Mouse (Mus musculus): ENCODE measurements at regions not wholly inside any gene's neighbourhood (a gene's known extent, or its start where the extent isn't known, plus 50 kb on each side); places are given as distances from the start of the nearest gene placed in this dataset.

DNA sequence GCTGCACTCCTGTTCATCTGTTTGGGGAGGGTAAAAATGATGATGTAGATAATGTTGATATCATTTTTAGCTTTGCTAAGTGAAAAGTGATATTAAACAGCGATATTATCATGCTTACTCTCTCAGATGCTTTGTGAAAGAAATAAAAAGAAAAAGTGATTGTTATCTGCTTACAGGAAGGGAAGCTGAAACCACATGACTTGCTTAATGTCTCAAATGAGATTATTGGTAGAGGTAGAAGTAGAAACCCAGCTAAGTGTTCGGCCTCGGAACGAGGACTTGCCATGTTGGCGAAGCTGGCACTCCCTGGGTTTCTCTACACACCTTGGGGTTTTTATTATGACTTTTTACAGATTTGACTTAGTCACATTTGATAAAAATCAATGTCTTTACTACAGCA, 200.1 kb upstream of the Tank start:
- H3K4me1 ChIP-seq: no peaks in the 10 kb centered on the region
- WGBS: 83% methylated on average over 5 of the region's 5 CpGs
- H3K27ac ChIP-seq: no peak overlapping the region
- no peaks in the 10 kb centered on the region for H3K27me3 ChIP-seq (ENCODE audit: insufficient read depth, poor library complexity, severe bottlenecking)
- no peak overlapping the region for H3K4me3 ChIP-seq
- no peaks in the 10 kb centered on the region for H3K9me3 ChIP-seq
- H3K36me3 ChIP-seq: no peaks in the 10 kb centered on the region
- DNase-seq (ENCODE audit: low spot score): no peak

DNA sequence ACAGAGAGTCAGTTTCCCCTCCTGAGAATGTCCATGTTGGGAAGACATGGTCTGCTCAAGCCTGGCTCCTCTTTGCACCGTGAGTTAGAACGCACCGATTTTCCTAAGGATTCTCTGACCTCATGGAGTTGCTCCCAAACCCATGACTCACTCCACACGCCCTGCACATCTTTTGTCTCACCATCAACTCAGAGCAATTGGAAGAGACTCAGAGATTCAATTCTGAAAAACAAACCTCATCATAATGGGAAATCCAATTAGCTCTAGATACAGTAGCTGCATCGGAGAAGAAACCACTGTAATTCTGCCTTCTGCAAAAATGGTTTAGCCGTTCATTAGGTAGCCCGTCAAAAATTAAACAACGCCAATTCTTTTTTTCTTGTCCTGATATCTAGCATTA, 200.6 kb upstream of the Tank start:
- DNase-seq (ENCODE audit: low spot score): no peak
- Histone ChIP-seq H3K4me3 (no peak overlapping the region), H3K9me3 (no peaks in the 10 kb centered on the region), H3K27ac (no peak overlapping the region), H3K36me3 (no peaks in the 10 kb centered on the region), H3K4me1 (no peaks in the 10 kb centered on the region), H3K27me3 (ENCODE audit: insufficient read depth, poor library complexity, severe bottlenecking) (no peaks in the 10 kb centered on the region)
- WGBS: 71% methylated on average over 8 of the region's 8 CpGs

DNA sequence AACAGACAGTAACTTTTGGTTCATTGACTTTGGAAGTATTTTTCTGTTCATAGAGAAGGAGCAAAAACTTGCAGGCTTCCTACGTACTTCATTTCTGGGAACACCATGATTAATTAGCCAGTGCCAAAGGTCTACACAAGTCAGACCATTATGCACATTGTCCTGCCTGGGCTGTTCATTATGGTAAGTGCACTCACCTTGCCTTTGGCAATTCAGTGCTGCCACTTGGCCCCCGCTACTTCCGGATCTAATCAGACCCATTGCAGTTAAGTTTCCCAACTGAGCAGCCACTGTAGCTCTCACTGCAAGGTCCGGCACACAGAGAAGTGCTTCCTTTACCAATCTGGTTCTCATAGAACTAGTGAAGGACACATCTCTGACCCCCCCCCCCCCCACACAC, 215.8 kb upstream of the Tank start:
- H3K4me1 ChIP-seq: no peaks in the 10 kb centered on the region
- 78% methylated on average over 4 of the region's 4 CpGs for WGBS
- no peak overlapping the region for H3K4me3 ChIP-seq
- no peaks in the 10 kb centered on the region for H3K27me3 ChIP-seq (ENCODE audit: insufficient read depth, poor library complexity, severe bottlenecking)
- H3K36me3 ChIP-seq: no peaks in the 10 kb centered on the region
- no peak overlapping the region for H3K27ac ChIP-seq
- no peak for DNase-seq (ENCODE audit: low spot score)
- H3K9me3 ChIP-seq: no peaks in the 10 kb centered on the region

DNA sequence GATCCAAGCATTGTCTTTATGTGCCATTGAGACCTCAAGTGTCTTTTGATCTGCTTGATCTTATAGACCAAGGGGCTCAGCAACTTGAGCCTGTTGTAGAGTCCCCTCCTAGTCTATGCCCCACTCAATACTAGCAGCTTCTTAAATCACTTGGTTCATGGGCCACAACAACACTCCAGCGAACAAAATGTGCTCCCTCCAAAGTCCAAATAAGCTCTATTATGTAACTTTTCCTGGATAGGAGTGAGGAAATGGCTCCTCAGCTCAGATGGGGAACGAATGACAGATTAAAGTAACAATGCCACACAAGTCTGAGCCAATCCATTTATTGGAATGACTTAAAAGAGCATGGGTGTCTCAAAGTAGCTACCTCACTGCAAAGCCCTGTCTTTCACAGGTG, 217.0 kb upstream of the Tank start:
- DNase-seq (ENCODE audit: low spot score): no peak
- H3K36me3 ChIP-seq: no peaks in the 10 kb centered on the region
- no peaks in the 10 kb centered on the region for H3K27me3 ChIP-seq (ENCODE audit: insufficient read depth, poor library complexity, severe bottlenecking)
- no peak overlapping the region for H3K27ac ChIP-seq
- H3K4me3 ChIP-seq: no peak overlapping the region
- no peaks in the 10 kb centered on the region for H3K9me3 ChIP-seq
- H3K4me1 ChIP-seq: no peaks in the 10 kb centered on the region
- 76% methylated on average over 2 of the region's 2 CpGs for WGBS

DNA sequence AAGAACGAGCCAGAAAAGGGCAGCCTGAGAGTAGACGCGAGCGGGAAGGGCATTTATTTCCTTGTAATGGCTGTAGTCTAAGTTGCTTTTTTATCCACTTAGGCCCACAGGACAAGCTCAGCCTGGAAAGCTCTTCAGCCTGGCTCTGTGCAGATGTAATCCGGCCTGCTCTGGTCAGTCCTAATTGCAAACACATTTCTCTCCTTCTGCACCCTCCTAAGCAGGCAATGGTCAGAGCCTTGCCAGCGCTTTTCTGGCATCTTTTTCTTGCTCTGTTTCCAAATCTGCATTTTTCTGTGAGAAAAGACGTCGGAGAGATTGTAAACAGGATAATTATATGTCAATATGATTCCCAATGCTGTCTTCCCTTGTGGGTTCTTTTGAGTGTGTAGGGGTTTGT, 224.3 kb upstream of the Tank start:
- WGBS: 74% methylated on average over 8 of the region's 8 CpGs
- Histone ChIP-seq H3K27me3 (ENCODE audit: insufficient read depth, poor library complexity, severe bottlenecking) (no peaks in the 10 kb centered on the region), H3K27ac (no peak overlapping the region), H3K4me1 (peaks cover 5% of the 10 kb centered on the region; the same call in 1 of the 2 replicates), H3K4me3 (no peak overlapping the region), H3K9me3 (no peaks in the 10 kb centered on the region), H3K36me3 (no peaks in the 10 kb centered on the region)
- no peak for DNase-seq (ENCODE audit: low spot score)

DNA sequence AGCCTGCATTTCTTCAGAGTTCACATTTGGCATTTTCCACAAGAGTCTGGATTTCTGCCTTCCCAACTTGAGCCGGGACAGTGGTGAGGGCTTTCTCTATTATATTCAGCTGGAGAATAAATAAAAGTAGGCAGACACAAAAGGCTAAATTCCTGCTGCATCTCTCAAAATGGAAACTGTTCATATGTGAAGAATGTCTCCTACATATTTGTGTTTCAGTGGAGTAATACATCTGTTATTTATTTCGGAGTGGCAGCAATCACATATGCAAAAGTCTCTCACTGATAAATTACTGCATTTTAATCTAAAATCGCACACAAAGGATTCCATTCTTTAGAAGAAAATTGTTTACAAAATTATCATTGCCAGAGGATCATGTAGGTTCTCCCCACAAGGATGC, 230.9 kb upstream of the Tank start:
- WGBS: 88% methylated on average over 3 of the region's 3 CpGs
- Histone ChIP-seq H3K9me3 (no peaks in the 10 kb centered on the region), H3K4me3 (no peak overlapping the region), H3K27ac (no peak overlapping the region), H3K36me3 (no peaks in the 10 kb centered on the region), H3K27me3 (ENCODE audit: insufficient read depth, poor library complexity, severe bottlenecking) (no peaks in the 10 kb centered on the region), H3K4me1 (no peaks in the 10 kb centered on the region)
- DNase-seq (ENCODE audit: low spot score): no peak

DNA sequence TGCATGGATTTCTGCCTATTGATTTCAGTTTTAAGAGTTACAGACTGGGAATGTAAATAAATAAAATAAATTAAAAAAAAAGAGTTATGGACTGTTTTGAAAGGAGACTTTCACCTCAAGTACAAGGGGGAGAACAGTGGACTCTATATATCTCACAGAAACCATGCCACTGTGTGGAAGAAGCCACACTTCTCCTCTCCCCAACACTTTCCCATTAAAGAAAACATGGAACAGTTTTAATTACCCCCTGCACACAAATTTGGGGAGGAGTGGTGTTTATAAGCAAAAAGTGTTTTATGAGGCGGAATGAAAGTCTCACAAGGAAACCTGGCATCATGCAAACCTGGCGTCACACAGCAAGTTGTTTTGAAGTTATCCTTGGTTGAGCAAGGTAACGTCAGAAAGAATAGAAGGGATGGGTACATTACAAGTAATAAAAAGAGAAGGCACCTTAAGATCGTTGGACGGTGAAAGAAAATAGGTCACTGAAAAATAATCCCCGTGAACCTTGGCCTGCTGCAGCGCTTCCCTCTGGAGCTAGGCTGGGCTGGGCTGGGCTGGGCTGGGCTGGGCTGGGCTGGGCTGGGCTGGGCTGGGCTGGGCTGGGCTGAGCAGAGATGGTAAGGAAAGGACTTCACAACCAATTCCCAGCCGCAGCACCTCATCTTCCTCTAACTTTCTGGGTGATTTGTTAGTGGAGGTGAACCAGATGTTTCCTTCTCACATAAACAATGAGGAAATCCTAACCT, 232.2 kb upstream of the Tank start:
- Histone ChIP-seq H3K4me3 (no peak overlapping the region), H3K4me1 (peaks cover 8% of the 10 kb centered on the region; the same call in 1 of the 2 replicates), H3K27ac (no peak overlapping the region), H3K27me3 (ENCODE audit: insufficient read depth, poor library complexity, severe bottlenecking) (no peaks in the 10 kb centered on the region), H3K9me3 (no peaks in the 10 kb centered on the region), H3K36me3 (no peaks in the 10 kb centered on the region)
- DNase-seq (ENCODE audit: low spot score): no peak
- WGBS: 54% methylated on average over 8 of the region's 8 CpGs

DNA sequence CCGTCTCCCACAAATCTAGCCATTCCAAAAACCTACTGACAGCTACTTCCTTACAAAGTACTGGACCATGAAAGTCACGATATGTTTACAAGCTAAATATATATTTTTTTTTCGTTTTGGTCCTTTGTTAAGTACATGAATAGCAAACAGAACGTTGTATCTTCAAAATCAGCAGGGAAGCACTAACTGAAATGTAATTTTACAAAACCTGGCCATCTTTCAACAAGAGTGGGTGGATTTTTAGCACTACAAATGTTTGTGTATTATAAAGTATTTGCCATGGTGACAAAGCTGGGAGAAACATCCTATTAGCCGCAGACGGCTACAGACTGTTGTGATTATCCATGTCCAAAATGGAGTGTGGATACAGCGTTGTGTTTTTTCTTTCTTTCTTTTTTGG, 233.1 kb upstream of the Tank start:
- WGBS: 86% methylated on average over 7 of the region's 7 CpGs
- Histone ChIP-seq H3K4me1 (peaks cover 8% of the 10 kb centered on the region; the same call in 1 of the 2 replicates), H3K4me3 (no peak overlapping the region), H3K27me3 (ENCODE audit: insufficient read depth, poor library complexity, severe bottlenecking) (no peaks in the 10 kb centered on the region), H3K36me3 (no peaks in the 10 kb centered on the region), H3K27ac (no peak overlapping the region), H3K9me3 (no peaks in the 10 kb centered on the region)
- DNase-seq (ENCODE audit: low spot score): no peak

DNA sequence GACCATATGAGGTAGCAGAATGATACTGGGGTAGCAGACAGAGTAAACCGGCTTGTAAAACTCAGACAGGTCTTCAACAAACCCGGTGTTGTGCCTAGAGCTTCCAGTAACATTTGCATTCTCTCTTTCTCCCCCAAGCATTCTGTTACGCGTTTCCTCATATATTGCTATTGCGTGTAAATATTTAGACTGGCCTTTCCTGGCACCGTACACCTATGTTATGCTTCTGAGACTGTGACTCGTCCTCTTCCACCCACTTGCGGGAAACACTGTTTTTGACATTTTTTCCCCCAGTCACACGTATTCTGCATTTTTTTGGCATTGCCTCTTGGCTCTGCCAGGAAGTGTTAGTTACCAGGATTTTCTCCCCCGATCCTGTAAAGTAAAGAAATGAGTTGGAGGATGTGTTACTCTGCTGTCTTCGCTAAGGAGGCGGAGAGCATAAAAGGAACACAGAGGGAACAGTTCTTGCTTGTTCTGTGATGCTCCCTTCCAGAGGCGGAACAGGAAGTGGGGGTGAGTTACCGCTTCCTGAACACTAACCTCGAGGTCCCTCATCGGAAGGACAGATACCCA, 233.7 kb upstream of the Tank start:
- 85% methylated on average over 16 of the region's 16 CpGs for WGBS
- Histone ChIP-seq H3K36me3 (no peaks in the 10 kb centered on the region), H3K9me3 (no peaks in the 10 kb centered on the region), H3K27ac (no peak overlapping the region), H3K4me1 (peaks cover 8% of the 10 kb centered on the region; the same call in 1 of the 2 replicates), H3K27me3 (ENCODE audit: insufficient read depth, poor library complexity, severe bottlenecking) (no peaks in the 10 kb centered on the region), H3K4me3 (no peak overlapping the region)
- DNase-seq (ENCODE audit: low spot score): no peak

DNA sequence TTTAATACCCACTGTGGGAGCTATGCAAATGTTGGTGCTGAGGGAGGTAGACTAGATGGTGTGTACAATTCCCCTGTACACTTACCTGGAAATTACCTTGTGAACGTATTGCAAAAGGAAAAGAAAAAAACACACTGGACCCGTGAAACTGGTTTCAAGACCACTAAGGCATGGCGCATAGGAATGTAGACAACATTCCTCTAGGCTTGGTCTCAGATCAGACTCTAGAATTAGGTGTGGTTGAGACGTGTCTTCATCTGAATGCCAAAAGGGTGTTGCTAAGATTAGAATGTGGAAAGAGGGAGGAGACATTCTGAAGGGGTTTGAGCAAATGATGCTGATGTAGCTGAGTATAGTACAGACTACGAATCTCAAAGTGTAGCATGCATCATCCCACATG, 237.1 kb upstream of the Tank start:
- H3K27me3 ChIP-seq (ENCODE audit: insufficient read depth, poor library complexity, severe bottlenecking): no peaks in the 10 kb centered on the region
- 47% methylated on average over 5 of the region's 5 CpGs for WGBS
- H3K4me3 ChIP-seq: no peak overlapping the region
- no peaks in the 10 kb centered on the region for H3K36me3 ChIP-seq
- H3K27ac ChIP-seq: no peak overlapping the region
- H3K4me1 ChIP-seq: peaks cover 8% of the 10 kb centered on the region; the same call in 1 of the 2 replicates
- H3K9me3 ChIP-seq: no peaks in the 10 kb centered on the region
- no peak for DNase-seq (ENCODE audit: low spot score)

DNA sequence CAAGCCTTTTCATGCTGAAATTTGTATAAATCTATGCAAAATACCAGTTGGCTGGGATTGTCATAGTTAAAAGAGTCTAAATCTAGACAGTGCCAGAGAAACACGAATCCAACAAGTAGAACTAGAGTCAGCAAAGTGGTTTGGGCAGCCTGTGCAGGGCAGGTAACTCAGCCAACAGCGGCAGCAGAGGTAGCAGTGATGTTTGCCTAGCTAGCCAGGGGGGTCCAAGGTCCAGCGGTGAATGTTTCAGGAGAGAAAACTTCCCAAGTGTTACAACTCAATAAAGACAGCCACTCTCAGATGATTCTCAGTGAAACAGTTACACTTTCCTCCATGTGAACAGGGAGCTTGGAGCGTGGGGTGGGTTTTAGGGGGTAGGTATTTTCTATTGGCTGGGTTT, 259.2 kb upstream of the Tank start:
- DNase-seq (ENCODE audit: low spot score): no peak
- Histone ChIP-seq H3K4me3 (no peak overlapping the region), H3K4me1 (no peaks in the 10 kb centered on the region)

DNA sequence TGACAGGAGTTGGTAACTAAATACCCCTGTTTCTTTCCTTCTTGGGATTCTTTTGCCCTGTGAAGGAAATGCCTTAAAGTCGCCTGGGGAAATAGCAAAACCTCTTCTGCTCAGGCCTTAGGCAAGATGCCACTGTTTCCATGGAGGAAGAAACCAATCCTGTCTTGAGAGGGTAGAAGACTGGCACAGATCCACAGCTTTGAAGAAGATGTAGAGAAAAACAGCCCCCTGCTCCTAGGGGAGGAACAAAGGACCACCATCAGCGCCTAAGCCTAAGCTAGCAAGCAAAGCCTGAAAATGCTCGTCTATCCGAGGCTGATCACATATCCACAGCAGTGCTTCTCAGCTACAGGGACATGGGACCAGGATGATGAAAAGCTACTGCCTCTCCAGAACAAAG, 268.0 kb upstream of the Tank start:
- Histone ChIP-seq H3K4me1 (peaks cover 3% of the 10 kb centered on the region; the same call in 1 of the 2 replicates), H3K27ac (no peak overlapping the region), H3K4me3 (no peak overlapping the region), H3K36me3 (no peaks in the 10 kb centered on the region), H3K27me3 (ENCODE audit: insufficient read depth, poor library complexity, severe bottlenecking) (no peaks in the 10 kb centered on the region), H3K9me3 (no peaks in the 10 kb centered on the region)
- WGBS: 72% methylated on average over 4 of the region's 4 CpGs
- no peak for DNase-seq (ENCODE audit: low spot score)

More for the DNA sequence above, 259.2 kb upstream of the Tank start:
- H3K9me3 ChIP-seq: no peaks in the 10 kb centered on the region
- no peak overlapping the region for H3K27ac ChIP-seq
- no peaks in the 10 kb centered on the region for H3K27me3 ChIP-seq (ENCODE audit: insufficient read depth, poor library complexity, severe bottlenecking)
- 83% methylated on average over 4 of the region's 4 CpGs for WGBS
- H3K36me3 ChIP-seq: no peaks in the 10 kb centered on the region

DNA sequence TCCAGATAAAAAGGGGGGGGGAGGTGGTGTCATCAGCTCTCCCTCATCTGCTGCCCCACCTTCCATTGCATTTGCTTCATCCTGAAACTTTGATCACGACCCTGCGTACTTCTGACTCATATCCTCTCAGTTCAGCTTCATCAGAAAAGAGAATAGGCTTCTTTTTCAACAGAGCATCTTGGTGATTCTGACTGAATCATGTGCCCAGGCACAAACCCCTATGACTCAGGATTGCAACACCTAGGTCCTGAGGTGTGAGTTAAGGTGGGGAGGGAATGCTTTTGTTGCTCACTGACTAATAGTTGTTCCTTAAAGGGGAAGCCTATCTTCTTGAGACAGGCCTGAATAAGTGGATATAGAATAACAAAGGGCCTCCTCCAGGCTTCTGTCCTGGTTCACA, 269.2 kb upstream of the Tank start:
- H3K27ac ChIP-seq: no peak overlapping the region
- H3K27me3 ChIP-seq (ENCODE audit: insufficient read depth, poor library complexity, severe bottlenecking): no peaks in the 10 kb centered on the region
- H3K36me3 ChIP-seq: no peaks in the 10 kb centered on the region
- no peaks in the 10 kb centered on the region for H3K9me3 ChIP-seq
- no peak overlapping the region for H3K4me3 ChIP-seq
- H3K4me1 ChIP-seq: peaks cover 3% of the 10 kb centered on the region; the same call in 1 of the 2 replicates
- 73% methylated on average over 2 of the region's 2 CpGs for WGBS
- DNase-seq (ENCODE audit: low spot score): no peak

DNA sequence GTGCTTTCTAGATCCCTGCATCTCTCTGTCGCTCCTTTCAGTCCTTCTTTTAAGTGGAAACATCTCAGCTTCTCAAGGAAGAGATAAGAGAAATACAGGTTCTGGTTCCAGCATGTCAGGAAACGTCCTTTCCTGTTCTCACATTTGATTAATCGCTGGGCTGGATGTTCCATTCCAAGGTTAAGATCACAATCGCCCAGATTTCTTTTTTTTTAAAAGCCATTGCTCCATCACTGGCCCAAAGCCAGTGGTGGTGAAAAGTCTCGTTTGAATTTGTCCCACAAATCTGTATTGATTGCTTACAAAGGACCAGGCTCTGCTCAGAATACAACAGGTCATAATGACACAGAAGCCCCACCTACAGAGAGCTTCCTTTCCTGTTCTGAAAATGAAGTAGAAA, 281.2 kb upstream of the Tank start:
- Histone ChIP-seq H3K9me3 (no peaks in the 10 kb centered on the region), H3K4me1 (peaks cover 10% of the 10 kb centered on the region), H3K4me3 (no peak overlapping the region), H3K36me3 (no peaks in the 10 kb centered on the region), H3K27ac (no peak overlapping the region), H3K27me3 (ENCODE audit: insufficient read depth, poor library complexity, severe bottlenecking) (no peaks in the 10 kb centered on the region)
- DNase-seq (ENCODE audit: low spot score): no peak
- 40% methylated on average over 5 of the region's 5 CpGs for WGBS
